Mouse (Mus musculus) 3134 (cell line): Measurements from ENCODE around the gene Dio1.

Experiments
- DNase-seq: peaks from one replicate; pipeline ENCODE4 v3.0.0-alpha.2; 2011; ENCODE audit warnings: low spot score; ENCODE audit not compliant: insufficient read length; ENCODE audit errors: extremely low read depth

Dio1 gene

GRCm38 (mm10) chr4:107300902-107301555, 5.9 kb downstream of the Dio1 start:
- no peak for DNase-seq

- DNase-seq = peak; percentile 43
Measured at GRCm38 (mm10) chr4:107300371-107300770, 6.6 kb downstream of the Dio1 start.

- DNase-seq = no peak
Measured at GRCm38 (mm10) chr4:107299779-107300340, 7.1 kb downstream of the Dio1 start.

GRCm38 (mm10) chr4:107298071-107298606, 8.8 kb downstream of the Dio1 start:
- DNase-seq = no peak

- DNase-seq = no peak
Measured at GRCm38 (mm10) chr4:107292273-107292662, 14.7 kb downstream of the Dio1 start.

- no peak for DNase-seq
Measured at GRCm38 (mm10) chr4:107291611-107292272, 15.2 kb downstream of the Dio1 start.

GRCm38 (mm10) chr4:107287517-107287916, 19.5 kb downstream of the Dio1 start:
- DNase-seq = no peak

GRCm38 (mm10) chr4:107286386-107286785, 20.6 kb downstream of the Dio1 start:
- no peak for DNase-seq

- peak; percentile 70 for DNase-seq
Measured at GRCm38 (mm10) chr4:107285446-107286200, 21.3 kb downstream of the Dio1 start.

GRCm38 (mm10) chr4:107280843-107281475, 26.0 kb downstream of the Dio1 start:
- DNase-seq = no peak

GRCm38 (mm10) chr4:107278188-107278707, 28.7 kb downstream of the Dio1 start:
- no peak for DNase-seq

- no peak for DNase-seq
Measured at GRCm38 (mm10) chr4:107274511-107274910, 32.5 kb downstream of the Dio1 start.

GRCm38 (mm10) chr4:107273683-107274082, 33.3 kb downstream of the Dio1 start:
- DNase-seq = no peak

- no peak for DNase-seq
Measured at GRCm38 (mm10) chr4:107260001-107260400, 47.0 kb downstream of the Dio1 start.

- DNase-seq = no peak
Measured at GRCm38 (mm10) chr4:107254414-107254813, 52.6 kb downstream of the Dio1 start.

- peak; percentile 97 for DNase-seq
Measured at GRCm38 (mm10) chr4:107253125-107254091, 53.6 kb downstream of the Dio1 start, which contains the start of the genes Lrrc42 and Hspb11. Gene Lrrc42 (minus strand): TSS chr4:107253532. Gene Hspb11 (plus strand): TSS chr4:107253593.

GRCm38 (mm10) chr4:107252522-107252921, 54.4 kb downstream of the Dio1 start:
- no peak for DNase-seq

GRCm38 (mm10) chr4:107250494-107250893, 56.5 kb downstream of the Dio1 start:
- peak; percentile 11 for DNase-seq

- no peak for DNase-seq
Measured at GRCm38 (mm10) chr4:107249471-107249870, 57.5 kb downstream of the Dio1 start.
